Mouse (Mus musculus) CH12F3 (cell line): Measurements from ENCODE around the gene Sox13.

Experiments used
- in situ Hi-C: fragments of 300-500 bp; cut with MboI; formaldehyde crosslinking; loops from 2 replicates; pipeline ENCODE4 v1.14.3; 2020; ENCODE audit warnings: low sequenced_read_pairs

Gene Sox13

GRCm38 (mm10) chr1:133371431-133371830 lies 52.7 kb downstream of the Sox13 start:
- in situ Hi-C loops = no loop called here

GRCm38 (mm10) chr1:133370352-133370751 lies 53.8 kb downstream of the Sox13 start:
- in situ Hi-C loops = no loop called here

- in situ Hi-C loops = no loop called here
Measured at GRCm38 (mm10) chr1:133368644-133369043, 55.5 kb downstream of the Sox13 start.

DNA sequence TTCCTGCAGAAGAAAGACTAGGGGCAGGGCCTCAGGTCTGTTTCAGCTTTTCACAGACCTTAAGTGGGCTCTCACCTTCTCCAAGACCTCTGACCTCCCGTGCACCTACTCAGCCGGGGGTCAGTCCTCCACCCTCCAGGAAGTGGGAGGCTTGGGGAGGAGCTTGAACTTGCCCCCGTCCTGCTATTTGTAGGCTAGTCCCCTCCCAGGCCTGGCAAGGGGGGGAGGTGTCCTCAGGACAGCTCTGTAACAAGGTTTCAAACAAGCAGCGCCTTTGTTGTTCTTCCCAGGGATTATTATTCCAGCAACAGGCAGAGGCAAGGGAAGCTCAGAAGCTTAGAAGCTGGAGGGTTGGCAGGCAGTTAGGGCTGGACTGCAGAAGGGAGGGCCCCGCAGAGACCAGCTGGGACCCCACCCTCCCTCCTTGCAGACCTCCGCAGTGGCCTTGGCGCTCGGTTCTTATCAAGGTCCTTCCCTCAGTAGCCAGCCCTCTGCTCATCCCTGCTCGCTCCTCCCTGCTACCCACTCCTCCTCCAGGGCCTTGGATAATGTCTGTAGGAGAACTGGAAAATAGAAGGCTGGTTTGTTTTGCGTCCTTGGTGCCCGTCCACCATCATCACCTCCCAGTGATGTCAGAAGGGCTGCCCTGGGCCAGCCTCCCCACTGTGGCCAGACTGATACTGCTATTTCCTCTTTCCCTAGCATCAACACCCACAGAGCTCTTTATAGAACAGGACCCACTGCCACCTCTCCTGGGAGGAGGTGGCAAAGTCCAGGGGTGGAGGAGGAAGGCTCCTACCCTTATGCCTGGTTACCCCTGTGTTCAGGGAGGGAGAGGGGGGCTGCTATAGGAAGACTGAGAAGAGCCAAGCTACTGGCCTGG lies 56.3 kb downstream of the Sox13 start:
- in situ Hi-C loops = no loop called here

GRCm38 (mm10) chr1:133366951-133367605 lies 57.1 kb downstream of the Sox13 start:
- in situ Hi-C loops = no loop called here

- in situ Hi-C loops = no loop called here
Measured at GRCm38 (mm10) chr1:133364890-133365289, 59.3 kb downstream of the Sox13 start.

DNA sequence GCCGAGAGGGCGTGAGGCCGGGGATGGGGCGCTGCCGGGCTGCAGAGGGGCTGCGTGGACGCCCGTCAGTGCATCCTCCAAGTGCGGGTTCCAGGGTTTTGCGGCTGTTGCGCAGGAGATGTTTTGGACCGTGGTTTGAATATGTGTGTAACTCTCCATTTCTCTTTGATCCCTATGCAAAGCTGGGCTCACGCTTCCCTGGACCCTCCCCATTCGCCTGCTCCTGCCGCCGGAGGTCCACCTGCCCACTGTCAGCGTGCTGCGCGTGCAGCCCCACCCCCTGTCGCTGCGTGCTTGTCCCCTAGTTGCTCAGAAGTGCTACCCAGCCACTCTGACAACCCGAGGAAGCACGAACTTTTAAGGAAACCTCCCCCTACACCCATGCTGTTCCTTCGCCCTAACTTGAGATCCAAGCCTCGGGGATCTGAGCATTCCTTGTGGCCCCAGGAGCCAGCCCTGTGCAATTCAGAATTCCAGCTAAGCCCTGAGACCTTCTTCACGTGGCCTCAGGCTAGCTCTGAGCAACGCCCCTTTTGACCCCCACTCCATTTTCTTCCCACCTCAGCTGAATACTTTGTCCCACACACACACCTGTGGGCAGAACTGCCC lies 60.1 kb downstream of the Sox13 start:
- in situ Hi-C loops = no loop called here

GRCm38 (mm10) chr1:133363276-133364021 lies 60.7 kb downstream of the Sox13 start, which contains the start of gene Etnk2:
Gene Etnk2 (plus strand): TSS chr1:133363572.
- in situ Hi-C loops = no loop called here

DNA sequence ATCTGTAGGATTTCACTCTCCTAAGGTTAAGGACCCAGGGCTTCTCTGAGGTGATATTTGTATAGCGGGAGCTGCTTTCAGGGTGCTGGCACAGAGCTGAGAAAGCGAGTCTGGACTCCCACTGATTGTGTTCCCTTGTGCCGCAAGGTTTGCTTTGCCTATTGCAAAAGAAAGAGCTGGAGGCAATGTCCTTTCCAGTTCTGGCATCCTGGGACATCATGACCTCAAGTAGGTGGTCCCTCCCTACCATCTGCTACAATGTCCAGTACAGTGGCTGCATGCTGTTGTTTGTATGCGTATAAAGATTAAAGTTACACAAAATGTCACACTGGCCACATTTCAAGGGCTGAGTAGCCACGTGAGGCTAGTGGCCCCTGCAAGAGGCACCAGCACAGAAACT lies 62.1 kb downstream of the Sox13 start:
- in situ Hi-C loops = no loop called here

DNA sequence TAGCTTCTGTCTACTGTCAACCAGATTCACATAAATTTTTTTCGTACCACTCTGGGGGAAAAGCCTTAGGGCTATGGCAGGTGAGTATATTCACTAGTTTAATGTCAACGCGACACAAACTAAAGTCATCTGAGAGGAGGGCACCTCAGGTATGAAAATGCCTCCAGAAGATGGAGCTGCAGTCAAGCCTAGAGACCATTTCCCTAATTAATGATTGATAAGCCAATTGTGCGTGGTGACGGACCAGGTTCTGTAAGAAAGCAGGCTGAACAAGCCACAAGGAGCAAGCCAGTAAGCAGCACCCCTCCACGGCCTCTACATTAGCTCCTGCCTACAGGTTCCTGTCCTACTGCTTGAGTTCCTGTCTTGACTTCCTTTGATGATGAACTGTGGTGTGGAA lies 63.2 kb downstream of the Sox13 start:
- in situ Hi-C loops = no loop called here

- in situ Hi-C loops = no loop called here
Measured at GRCm38 (mm10) chr1:133356330-133356729, 67.8 kb downstream of the Sox13 start.

GRCm38 (mm10) chr1:133355912-133356311 lies 68.3 kb downstream of the Sox13 start:
- in situ Hi-C loops = no loop called here

GRCm38 (mm10) chr1:133355469-133355868 lies 68.7 kb downstream of the Sox13 start:
- in situ Hi-C loops = no loop called here

DNA sequence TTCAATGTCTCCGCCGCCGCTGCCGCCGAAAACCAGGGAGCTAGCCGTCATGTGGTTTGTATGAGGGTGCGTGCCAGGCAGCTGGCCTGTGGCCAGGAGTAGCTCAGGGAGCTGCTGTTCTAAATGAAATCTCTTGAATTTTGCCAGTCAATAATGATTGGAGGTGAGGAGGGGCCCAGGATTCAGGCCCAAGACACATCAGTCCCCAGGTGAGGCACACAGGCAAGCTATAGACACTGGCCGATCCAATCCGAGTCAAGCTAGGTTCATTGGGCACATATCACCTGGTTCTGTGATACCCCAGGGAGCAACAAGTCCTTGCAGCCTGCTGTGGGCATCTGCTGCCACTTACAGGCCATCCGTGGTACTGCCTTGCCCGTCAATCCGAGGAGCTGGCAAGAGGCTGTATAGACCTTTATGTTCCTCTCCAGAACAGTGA lies 70.8 kb downstream of the Sox13 start:
- in situ Hi-C loops = no loop called here

GRCm38 (mm10) chr1:133351762-133352161 lies 72.4 kb downstream of the Sox13 start:
- in situ Hi-C loops = no loop called here

DNA sequence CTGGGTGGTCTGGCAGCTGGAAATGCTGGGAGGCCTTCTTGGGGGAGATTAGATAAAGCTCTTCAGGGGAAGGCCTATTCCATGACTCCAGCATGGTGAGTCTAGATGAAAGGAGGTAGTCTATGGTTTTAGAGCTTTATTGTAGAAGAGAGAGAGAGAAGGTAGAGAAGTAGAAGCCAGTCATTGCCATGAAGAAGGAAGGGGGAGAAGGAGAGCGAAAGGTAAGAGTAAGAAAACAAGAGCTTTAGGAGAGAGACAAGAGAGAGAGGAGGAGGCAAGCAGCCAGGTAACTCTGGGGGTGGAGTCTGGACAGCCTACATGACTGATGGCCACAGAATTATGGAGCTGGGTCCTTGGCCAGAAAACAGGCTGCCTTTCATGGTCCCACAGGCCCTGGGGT lies 74.0 kb downstream of the Sox13 start, which contains the start of gene Ren1:
Gene Ren1 (plus strand): TSS at position 301 of the 400 bp plus-strand sequence.
- in situ Hi-C loops = no loop called here

- in situ Hi-C loops = no loop called here
Measured at GRCm38 (mm10) chr1:133347693-133348520, 76.3 kb downstream of the Sox13 start.

DNA sequence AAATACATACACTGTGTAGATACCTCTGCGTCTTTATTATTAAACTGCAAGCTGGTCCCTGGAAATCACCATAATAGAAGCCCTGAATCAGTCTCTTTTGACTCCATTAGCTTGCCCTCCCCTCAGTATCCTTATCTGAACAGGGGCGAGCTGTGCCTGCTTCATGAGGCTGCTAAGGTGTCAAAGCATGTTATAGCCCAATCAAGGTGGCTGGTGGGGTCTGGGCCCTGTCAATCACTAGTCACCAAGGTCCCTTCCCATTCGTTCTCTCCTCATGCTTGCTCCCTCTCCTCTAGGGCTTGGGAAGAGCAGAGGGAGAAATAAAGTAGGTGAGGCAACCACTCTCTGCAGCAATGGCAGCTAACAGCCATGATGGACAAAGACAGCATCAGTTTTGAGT lies 77.0 kb downstream of the Sox13 start:
- in situ Hi-C loops = no loop called here

GRCm38 (mm10) chr1:133346531-133346930 lies 77.6 kb downstream of the Sox13 start:
- in situ Hi-C loops = no loop called here

GRCm38 (mm10) chr1:133344357-133344756 lies 79.8 kb downstream of the Sox13 start:
- in situ Hi-C loops = no loop called here
